Mouse (Mus musculus) myocyte (in vitro differentiated cells): Measurements from ENCODE around the gene Rrp1b.

ENCODE experiments used
- CEBPB ChIP-seq: IDR thresholded peaks from 2 replicates; pipeline ENCODE4 v1.6.1; 2011; ENCODE audit warnings: mild to moderate bottlenecking, moderate library complexity; ENCODE audit not compliant: poor library complexity, insufficient read depth, severe bottlenecking
- POLR2A ChIP-seq: IDR thresholded peaks from one replicate; pipeline ENCODE4 v1.6.1; 2011; ENCODE audit warnings: low read depth, mild to moderate bottlenecking, control low read depth, moderate library complexity; ENCODE audit not compliant: insufficient read length
- POLR2AphosphoS2 ChIP-seq: IDR thresholded peaks from one replicate; pipeline ENCODE4 v1.6.1; 2011; ENCODE audit warnings: low read depth, control low read depth; ENCODE audit not compliant: insufficient read length
- TCF12 ChIP-seq: IDR thresholded peaks from one replicate; pipeline ENCODE4 v1.6.1; 2011; ENCODE audit warnings: mild to moderate bottlenecking, control low read depth; ENCODE audit not compliant: poor library complexity, insufficient read depth, severe bottlenecking

DNA sequence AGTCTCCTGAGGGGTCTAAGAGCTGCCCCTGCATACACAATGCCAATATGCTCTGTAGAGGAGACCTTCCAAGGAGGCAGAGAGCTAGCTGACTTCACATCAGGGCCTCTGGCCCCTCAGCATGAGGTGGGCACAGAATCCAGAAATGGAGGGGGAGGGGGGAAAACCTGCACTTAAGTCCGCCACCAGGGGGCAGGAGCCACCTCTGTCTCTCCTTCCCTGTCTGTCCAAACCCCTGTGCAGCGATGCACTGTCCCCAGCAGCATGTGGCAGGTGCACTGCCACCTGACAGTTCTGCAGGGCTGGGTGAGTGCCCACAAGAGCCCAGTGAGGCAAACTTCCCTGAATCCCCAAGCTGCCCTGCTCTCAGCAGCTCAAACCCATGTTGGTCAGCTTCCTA, 39.3 kb downstream of the Rrp1b start:
- TF ChIP-seq POLR2AphosphoS2 = no peak
- no peak for TF ChIP-seq POLR2A
- TF ChIP-seq TCF12 = no peak
- TF ChIP-seq CEBPB = no peak
